Mouse (Mus musculus) limb, embryonic 13.5 days (tissue): Measurements from ENCODE around the gene Trim23. TPM values are rescaled to one million over a fixed set of nuclear protein-coding genes. Genes with fewer than 3 reads are reported as not detected.

Experiments used
- ATAC-seq: fragments of 200-750 bp; cut with Nextera tagmentation; 2 replicates; pipeline ENCODE4 v1.8.0; 2017; ENCODE audit warnings: low read depth, moderate number of reproducible peaks, moderate TSS enrichment; ENCODE audit not compliant: low FRiP score
- H3K27ac ChIP-seq: fragments of 300-500 bp; sonication (generic); 2 replicates; pipeline ENCODE4 v1.5.1; 2015; ENCODE audit warnings: inconsistent platforms, mild to moderate bottlenecking, moderate library complexity
- H3K27me3 ChIP-seq: fragments of 300-500 bp; sonication (generic); 2 replicates; pipeline ENCODE4 v1.6.1; 2015; ENCODE audit warnings: mild to moderate bottlenecking, inconsistent platforms
- H3K36me3 ChIP-seq: fragments of 300-500 bp; sonication (generic); 2 replicates; pipeline ENCODE4 v1.6.1; 2015; ENCODE audit warnings: inconsistent platforms, mild to moderate bottlenecking, moderate library complexity
- H3K4me1 ChIP-seq: fragments of 300-500 bp; sonication (generic); 2 replicates; pipeline ENCODE4 v1.6.1; 2015; ENCODE audit warnings: inconsistent platforms
- H3K4me2 ChIP-seq: fragments of 300-500 bp; sonication (generic); replicated peaks from 2 replicates; pipeline ENCODE4 v1.6.1; 2015; ENCODE audit warnings: inconsistent platforms, mild to moderate bottlenecking, moderate library complexity
- H3K4me3 ChIP-seq: fragments of 300-500 bp; sonication (generic); 2 replicates; pipeline ENCODE4 v1.5.1; 2015; ENCODE audit warnings: moderate library complexity, mild to moderate bottlenecking, inconsistent platforms
- H3K9ac ChIP-seq: fragments of 300-500 bp; sonication (generic); 2 replicates; pipeline ENCODE4 v1.6.1; 2015; ENCODE audit warnings: mild to moderate bottlenecking, inconsistent platforms
- H3K9me3 ChIP-seq: fragments of 300-500 bp; sonication (generic); 2 replicates; pipeline ENCODE4 v1.6.1; 2016; ENCODE audit warnings: inconsistent platforms
- WGBS: fragments of 180-500 bp; shearing (Covaris S2); methylation state at CpG from one replicate; pipeline ENCODE4 v1.1.7; 2015; 5-methylcytosine and 5-hydroxymethylcytosine counted together
- polyA plus RNA-seq: library from polyadenylated mRNA; unstranded; fragments of >200 nt; fragmentation: Nextera tagmentation; extraction: Ambion mirVana; gene quantifications from 2 replicates; pipeline ENCODE4 v1.2.1, GENCODE M21; 2015

The Trim23 gene
- polyA plus RNA-seq: 22.8 and 24.1 TPM in 2 replicates

- H3K9me3 ChIP-seq: no peaks in the 10 kb centered on the region
- ATAC-seq: peak; percentile 99
- WGBS: under 1% methylated on average over 38 of the region's 38 CpGs
- peak within 1 kb of the TSS; percentile 84 for H3K27ac ChIP-seq
- H3K4me3 ChIP-seq: peak within 1 kb of the TSS; percentile 88
- H3K27me3 ChIP-seq: no peaks in the 10 kb centered on the region
- H3K4me1 ChIP-seq: peaks cover 13% of the 10 kb centered on the region
- peak within 1 kb of the TSS; percentile 91 for H3K9ac ChIP-seq
- H3K36me3 ChIP-seq: peaks cover 15% of the 10 kb centered on the region
- peak within 1 kb of the TSS; percentile 78 for H3K4me2 ChIP-seq
These were observed at the start of gene Trim23 for GRCm38 (mm10) chr13:104178650-104179121. Gene Trim23, plus strand, starts transcription at chr13:104178797.

GRCm38 (mm10) chr13:104132561-104132960, 46.0 kb upstream of the Trim23 start:
- Histone ChIP-seq H3K9me3 (no peaks in the 10 kb centered on the region), H3K4me2 (no peak overlapping the region), H3K27ac (no peak overlapping the region), H3K9ac (no peak overlapping the region), H3K27me3 (no peaks in the 10 kb centered on the region), H3K36me3 (peaks cover 41% of the 10 kb centered on the region), H3K4me3 (no peak overlapping the region), H3K4me1 (no peaks in the 10 kb centered on the region)
- 92% methylated on average over 2 of the region's 2 CpGs for WGBS
- no peak for ATAC-seq

- Histone ChIP-seq H3K27ac (no peak overlapping the region), H3K36me3 (peaks cover 40% of the 10 kb centered on the region), H3K27me3 (no peaks in the 10 kb centered on the region), H3K9me3 (no peaks in the 10 kb centered on the region), H3K4me1 (no peaks in the 10 kb centered on the region), H3K4me2 (no peak overlapping the region), H3K4me3 (no peak overlapping the region), H3K9ac (no peak overlapping the region)
- ATAC-seq: no peak
- WGBS: 87% methylated on average over 4 of the region's 4 CpGs
These were observed 44.0 kb upstream of the Trim23 start for GRCm38 (mm10) chr13:104134510-104135085.

GRCm38 (mm10) chr13:104139369-104140209, 39.0 kb upstream of the Trim23 start:
- H3K9ac ChIP-seq: no peak overlapping the region
- no peaks in the 10 kb centered on the region for H3K4me1 ChIP-seq
- H3K27me3 ChIP-seq: no peaks in the 10 kb centered on the region
- 43% methylated on average over 13 of the region's 13 CpGs for WGBS
- H3K4me2 ChIP-seq: 0 out of 2 replicates have a peak overlapping the region, but pooled peaks have one; percentile 15
- peaks cover 59% of the 10 kb centered on the region for H3K36me3 ChIP-seq
- no peak overlapping the region for H3K4me3 ChIP-seq
- ATAC-seq: no peak
- no peak overlapping the region for H3K27ac ChIP-seq
- H3K9me3 ChIP-seq: no peaks in the 10 kb centered on the region

- H3K4me3 ChIP-seq: no peak overlapping the region
- 90% methylated on average over 9 of the region's 9 CpGs for WGBS
- no peaks in the 10 kb centered on the region for H3K27me3 ChIP-seq
- no peak overlapping the region for H3K27ac ChIP-seq
- no peak overlapping the region for H3K9ac ChIP-seq
- H3K4me2 ChIP-seq: no peak overlapping the region
- no peak for ATAC-seq
- peaks cover 89% of the 10 kb centered on the region for H3K36me3 ChIP-seq
- H3K9me3 ChIP-seq: no peaks in the 10 kb centered on the region
- H3K4me1 ChIP-seq: no peaks in the 10 kb centered on the region
These were observed 33.7 kb upstream of the Trim23 start for GRCm38 (mm10) chr13:104144871-104145270.

- Histone ChIP-seq H3K27me3 (no peaks in the 10 kb centered on the region), H3K36me3 (peaks cover 81% of the 10 kb centered on the region), H3K4me1 (no peaks in the 10 kb centered on the region), H3K9me3 (no peaks in the 10 kb centered on the region), H3K4me2 (no peak overlapping the region), H3K27ac (no peak overlapping the region), H3K9ac (no peak overlapping the region), H3K4me3 (no peak overlapping the region)
- ATAC-seq: no peak
- WGBS: 96% methylated on average over 3 of the region's 3 CpGs
These were observed 33.0 kb upstream of the Trim23 start for GRCm38 (mm10) chr13:104145646-104146045.

GRCm38 (mm10) chr13:104154180-104154579, 24.4 kb upstream of the Trim23 start:
- no peak for ATAC-seq

GRCm38 (mm10) chr13:104155106-104155505, 23.5 kb upstream of the Trim23 start:
- Histone ChIP-seq H3K9me3 (no peaks in the 10 kb centered on the region), H3K4me3 (no peak overlapping the region), H3K4me1 (no peaks in the 10 kb centered on the region), H3K36me3 (peaks cover 58% of the 10 kb centered on the region), H3K4me2 (no peak overlapping the region), H3K27ac (no peak overlapping the region), H3K27me3 (no peaks in the 10 kb centered on the region), H3K9ac (no peak overlapping the region)
- ATAC-seq: no peak
- WGBS: 89% methylated on average over 7 of the region's 7 CpGs

More at GRCm38 (mm10) chr13:104154180-104154579, 24.4 kb upstream of the Trim23 start:
- Histone ChIP-seq H3K4me2 (no peak overlapping the region), H3K9me3 (no peaks in the 10 kb centered on the region), H3K4me3 (no peak overlapping the region), H3K4me1 (no peaks in the 10 kb centered on the region), H3K27ac (no peak overlapping the region), H3K27me3 (no peaks in the 10 kb centered on the region), H3K9ac (no peak overlapping the region), H3K36me3 (peaks cover 56% of the 10 kb centered on the region)
- WGBS: 90% methylated on average over 5 of the region's 5 CpGs

- Histone ChIP-seq H3K4me2 (no peak overlapping the region), H3K27me3 (no peaks in the 10 kb centered on the region), H3K9ac (no peak overlapping the region), H3K4me3 (no peak overlapping the region), H3K4me1 (no peaks in the 10 kb centered on the region), H3K27ac (no peak overlapping the region), H3K9me3 (no peaks in the 10 kb centered on the region), H3K36me3 (peaks cover 62% of the 10 kb centered on the region)
- WGBS: 61% methylated on average over 1 of the region's 1 CpGs
- ATAC-seq: no peak
These were observed 22.9 kb upstream of the Trim23 start for GRCm38 (mm10) chr13:104155686-104156085.

- Histone ChIP-seq H3K36me3 (peaks cover 26% of the 10 kb centered on the region), H3K4me1 (peaks cover 4% of the 10 kb centered on the region), H3K27ac (no peak overlapping the region), H3K9ac (no peak overlapping the region), H3K4me2 (no peak overlapping the region), H3K9me3 (no peaks in the 10 kb centered on the region), H3K27me3 (no peaks in the 10 kb centered on the region), H3K4me3 (no peak overlapping the region)
- 88% methylated on average over 5 of the region's 5 CpGs for whole genome bisulfite sequencing
- no peak for ATAC-seq
These were observed 6.9 kb upstream of the Trim23 start for GRCm38 (mm10) chr13:104171711-104172110.

- no peak overlapping the region for H3K4me3 ChIP-seq
- H3K9ac ChIP-seq: no peak overlapping the region
- peaks cover 19% of the 10 kb centered on the region for H3K36me3 ChIP-seq
- peaks cover 8% of the 10 kb centered on the region for H3K4me1 ChIP-seq
- no peaks in the 10 kb centered on the region for H3K27me3 ChIP-seq
- H3K4me2 ChIP-seq: no peak overlapping the region
- H3K9me3 ChIP-seq: no peaks in the 10 kb centered on the region
- no peak for ATAC-seq
- no peak overlapping the region for H3K27ac ChIP-seq
These were observed 6.1 kb upstream of the Trim23 start for GRCm38 (mm10) chr13:104172498-104172897.

GRCm38 (mm10) chr13:104176874-104177273, 1.7 kb upstream of the Trim23 start:
- H3K27ac ChIP-seq: no peak overlapping the region
- peaks cover 10% of the 10 kb centered on the region for H3K36me3 ChIP-seq
- H3K27me3 ChIP-seq: no peaks in the 10 kb centered on the region
- peak overlapping the region; percentile 62 for H3K4me2 ChIP-seq
- H3K4me1 ChIP-seq: peaks cover 13% of the 10 kb centered on the region
- H3K9ac ChIP-seq: peak overlapping the region; percentile 48
- H3K4me3 ChIP-seq: peak overlapping the region; percentile 36
- WGBS: 85% methylated on average over 3 of the region's 3 CpGs
- no peaks in the 10 kb centered on the region for H3K9me3 ChIP-seq
- no peak for ATAC-seq
